In the genomic region with DNA sequence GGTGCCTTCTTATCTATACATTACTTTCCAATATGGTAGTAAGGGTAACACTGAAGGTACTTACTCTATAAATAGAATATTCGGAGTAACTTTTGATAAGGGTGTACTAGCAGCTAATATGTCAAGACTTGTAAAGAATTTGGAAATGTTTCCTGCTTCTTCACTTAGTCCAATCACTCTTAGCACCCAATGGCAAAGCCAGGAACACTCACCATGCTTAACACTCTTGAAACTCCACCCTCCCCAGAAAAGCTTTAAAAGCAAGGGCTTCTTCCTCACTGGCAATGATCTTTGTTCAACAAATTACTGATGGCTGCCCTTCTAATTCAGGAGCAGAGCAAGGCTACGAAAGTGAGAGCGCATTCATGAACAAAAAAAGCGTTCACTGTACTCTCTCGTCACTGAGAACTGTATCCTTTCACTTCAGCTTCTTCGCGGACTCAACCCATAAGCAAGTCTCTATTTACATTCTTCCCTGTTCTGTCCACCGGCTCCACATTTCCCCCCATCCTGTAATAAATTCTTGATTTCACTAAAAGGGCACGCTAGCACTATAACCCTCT, we compare ENCODE assay signal across 8 mouse cellular contexts. TPM values are rescaled to one million over a fixed set of nuclear protein-coding genes. Genes with fewer than 3 reads are reported as not detected.
DNase-seq lines count a peak whose midpoint lies in the region; ATAC-seq and TF ChIP-seq lines count a peak whose summit lies in the region.

No protein-coding gene starts in this region.

- 8% methylated on average over 9 of the region's 9 CpGs for WGBS in kidney, postnatal 0 days
- WGBS in hindbrain, embryonic 11.5 days: 18% methylated on average over 9 of the region's 9 CpGs

- H3K36me3 ChIP-seq in kidney, postnatal 0 days (ENCODE audit: insufficient read depth, low read length): no peaks in the 10 kb centered on the region
- no peaks in the 10 kb centered on the region for H3K36me3 ChIP-seq in hindbrain, embryonic 11.5 days (ENCODE audit: control insufficient read depth, insufficient read depth, low read length)

- DNase-seq in kidney, postnatal 0 days (ENCODE audit: low spot score): no peak
- no peak for DNase-seq in kidney, postnatal 10 days
- peak; percentile 56 for DNase-seq in c-Kit-positive CD71-positive TER-119-positive erythroid progenitor cells, embryonic 14.5 days (ENCODE audit: low spot score)
- DNase-seq in hindbrain, embryonic 11.5 days (ENCODE audit: low spot score): peak; percentile 26
- peak; percentile 27 for DNase-seq in lung, postnatal 36 days
- no peak for DNase-seq in adipocyte (ENCODE audit: low spot score)
- no peak for DNase-seq in cerebellum, adult 18-20 months
- no peak for DNase-seq in spleen, postnatal 36 days (ENCODE audit: low spot score in 2 of 2)

- H3K4me1 ChIP-seq in kidney, postnatal 0 days (replicated peaks; ENCODE audit: insufficient read depth, low read length): no peaks in the 10 kb centered on the region
- H3K4me1 ChIP-seq in hindbrain, embryonic 11.5 days (replicated peaks; ENCODE audit: control insufficient read depth, insufficient read depth, low read length): 0 out of 2 replicates have a peak, but pooled peaks cover 2% of the 10 kb centered on the region

- H3K9me3 ChIP-seq in kidney, postnatal 0 days (replicated peaks; ENCODE audit: low read length): no peaks in the 10 kb centered on the region
- H3K9me3 ChIP-seq in hindbrain, embryonic 11.5 days (ENCODE audit: control insufficient read depth, low read length): no peaks in the 10 kb centered on the region

- no peaks in the 10 kb centered on the region for H3K27me3 ChIP-seq in kidney, postnatal 0 days (ENCODE audit: insufficient read depth, low read length)
- H3K27me3 ChIP-seq in hindbrain, embryonic 11.5 days (ENCODE audit: control insufficient read depth, insufficient read depth, low read length): no peaks in the 10 kb centered on the region

- peak overlapping the region; percentile 68 for H3K4me2 ChIP-seq in kidney, postnatal 0 days (ENCODE audit: low read length)
- peak overlapping the region; percentile 65 for H3K4me2 ChIP-seq in hindbrain, embryonic 11.5 days (replicated peaks; ENCODE audit: low read depth, low read length)

- peak overlapping the region; percentile 90 for H3K4me3 ChIP-seq in kidney, postnatal 0 days (replicated peaks; ENCODE audit: low read depth, low read length)
- peak overlapping the region; percentile 97 for H3K4me3 ChIP-seq in hindbrain, embryonic 11.5 days (ENCODE audit: low read depth, low read length)

- peak overlapping the region; percentile 94 for H3K27ac ChIP-seq in kidney, postnatal 0 days
- peak overlapping the region; percentile 87 for H3K27ac ChIP-seq in hindbrain, embryonic 11.5 days (ENCODE audit: low read depth, low read length)

- TF ChIP-seq CTCF in kidney, postnatal 0 days (IDR thresholded peaks at IDR 0.05; ENCODE audit: low read depth): no peak

- no peak for ATAC-seq in kidney, postnatal 0 days (replicated peaks; ENCODE audit: low FRiP score, low read depth)
- ATAC-seq in hindbrain, embryonic 11.5 days (ENCODE audit: low FRiP score): no peak

- H3K9ac ChIP-seq in kidney, postnatal 0 days (ENCODE audit: low read depth, low read length): peak overlapping the region; percentile 89
- H3K9ac ChIP-seq in hindbrain, embryonic 11.5 days (ENCODE audit: low read depth, low read length): peak overlapping the region; percentile 88

RNA-seq across cellular contexts. Expression of a gene that starts 1.4 kb away (rescaled TPM):
- 1,132 and 1,149 TPM in 2 replicates for polyA plus RNA-seq in kidney, postnatal 0 days (2015; fragmentation: Nextera tagmentation; extraction: Ambion mirVana)
- 322 and 331 TPM in 2 replicates for polyA plus RNA-seq in hindbrain, embryonic 11.5 days (2014; fragmentation: Nextera tagmentation; extraction: Ambion mirVana)

Comparison
In these comparisons a context has a peak if more than half of its experiments do, and no peak if none do; other contexts are left out.
1. DNase-seq: peak in c-Kit-positive CD71-positive TER-119-positive erythroid progenitor cells, embryonic 14.5 days (single experiment), hindbrain, embryonic 11.5 days (single experiment) and lung, postnatal 36 days (single experiment); none in kidney, postnatal 0 days (single experiment), kidney, postnatal 10 days (single experiment), adipocyte (single experiment), cerebellum, adult 18-20 months (0 of 2) and spleen, postnatal 36 days (0 of 2).